Mouse (Mus musculus) embryonic facial prominence, embryonic 14.5 days (tissue): ENCODE results near the gene Ankrd9. TPM values are rescaled to one million over a fixed set of nuclear protein-coding genes. Genes with fewer than 3 reads are reported as not detected.

Source experiments
- ATAC-seq: fragments of 200-750 bp; cut with Nextera tagmentation; 2 replicates; pipeline ENCODE4 v1.8.0; 2017; ENCODE audit warnings: low read depth, moderate number of reproducible peaks, moderate TSS enrichment
- DNase-seq: peaks from one replicate; pipeline ENCODE4 v3.0.0-alpha.2; 2015; ENCODE audit warnings: low spot score
- H3K27ac ChIP-seq: fragments of 300-500 bp; sonication (generic); replicated peaks from 2 replicates; pipeline ENCODE4 v1.5.1; 2014; ENCODE audit warnings: low read depth, mild to moderate bottlenecking, low read length, moderate library complexity
- H3K27me3 ChIP-seq: fragments of 300-500 bp; sonication (generic); replicated peaks from 2 replicates; pipeline ENCODE4 v1.6.1; 2014; ENCODE audit warnings: low read length; ENCODE audit not compliant: control insufficient read depth, insufficient read depth
- H3K36me3 ChIP-seq: fragments of 300-500 bp; sonication (generic); 2 replicates; pipeline ENCODE4 v1.6.1; 2014; ENCODE audit warnings: low read length, mixed read lengths; ENCODE audit not compliant: control insufficient read depth, insufficient read depth
- H3K4me1 ChIP-seq: fragments of 300-500 bp; sonication (generic); 2 replicates; pipeline ENCODE4 v1.6.1; 2014; ENCODE audit warnings: antibody characterized with exemption, low read length; ENCODE audit not compliant: control insufficient read depth, insufficient read depth
- H3K4me2 ChIP-seq: fragments of 300-500 bp; sonication (generic); 2 replicates; pipeline ENCODE4 v1.6.1; 2014; ENCODE audit warnings: low read depth, mild to moderate bottlenecking, low read length, moderate library complexity, mixed read lengths
- H3K4me3 ChIP-seq: fragments of 300-500 bp; sonication (generic); 2 replicates; pipeline ENCODE4 v1.5.1; 2014; ENCODE audit warnings: low read depth, mild to moderate bottlenecking, low read length
- H3K9ac ChIP-seq: fragments of 300-500 bp; sonication (generic); 2 replicates; pipeline ENCODE4 v1.6.1; 2014; ENCODE audit warnings: low read depth, mild to moderate bottlenecking, low read length, moderate library complexity, mixed read lengths
- H3K9me3 ChIP-seq: fragments of 300-500 bp; sonication (generic); 2 replicates; pipeline ENCODE4 v1.6.1; 2016; ENCODE audit warnings: low read length; ENCODE audit not compliant: control insufficient read depth
- WGBS: fragments of 180-500 bp; shearing (Covaris S2); extraction: QIAGEN DNeasy Blood & Tissue Kit; methylation state at CpG from one replicate; pipeline ENCODE4 v1.1.7; 2014; 5-methylcytosine and 5-hydroxymethylcytosine counted together
- polyA plus RNA-seq: library from polyadenylated mRNA; unstranded; fragments of >200 nt; fragmentation: Nextera tagmentation; extraction: Ambion mirVana; gene quantifications from 2 replicates; pipeline ENCODE4 v1.2.1, GENCODE M21; 2014

The Ankrd9 gene
- polyA plus RNA-seq, 1 experiment from 2014 or later = 13.2 TPM

- 54% methylated on average over 3 of the region's 3 CpGs for WGBS
- Histone ChIP-seq H3K27ac (no peak overlapping the region), H3K4me1 (no peaks in the 10 kb centered on the region), H3K36me3 (peaks cover 29% of the 10 kb centered on the region), H3K9ac (no peak overlapping the region), H3K27me3 (no peaks in the 10 kb centered on the region), H3K4me2 (no peak overlapping the region), H3K4me3 (no peak overlapping the region), H3K9me3 (no peaks in the 10 kb centered on the region)
- DNase-seq = no peak
- ATAC-seq = no peak
Measured at GRCm38 (mm10) chr12:110965500-110965899, 13.3 kb downstream of the Ankrd9 start.

GRCm38 (mm10) chr12:110961973-110962372 is 16.9 kb downstream of the Ankrd9 start:
- Histone ChIP-seq H3K27me3 (no peaks in the 10 kb centered on the region), H3K9me3 (no peaks in the 10 kb centered on the region), H3K27ac (no peak overlapping the region), H3K4me2 (no peak overlapping the region), H3K4me3 (no peak overlapping the region), H3K4me1 (no peaks in the 10 kb centered on the region), H3K36me3 (peaks cover 16% of the 10 kb centered on the region), H3K9ac (no peak overlapping the region)
- ATAC-seq = no peak
- WGBS = 86% methylated on average over 2 of the region's 2 CpGs
- DNase-seq = no peak

GRCm38 (mm10) chr12:110954351-110954991 is 24.4 kb downstream of the Ankrd9 start:
- no peaks in the 10 kb centered on the region for H3K27me3 ChIP-seq
- WGBS = 84% methylated on average over 4 of the region's 4 CpGs
- H3K27ac ChIP-seq = no peak overlapping the region
- peaks cover 21% of the 10 kb centered on the region for H3K36me3 ChIP-seq
- ATAC-seq = no peak
- H3K9me3 ChIP-seq = no peaks in the 10 kb centered on the region
- H3K4me2 ChIP-seq = no peak overlapping the region
- H3K9ac ChIP-seq = no peak overlapping the region
- H3K4me1 ChIP-seq = no peaks in the 10 kb centered on the region
- no peak for DNase-seq
- H3K4me3 ChIP-seq = no peak overlapping the region

- Histone ChIP-seq H3K9ac (no peak overlapping the region), H3K9me3 (no peaks in the 10 kb centered on the region), H3K4me1 (no peaks in the 10 kb centered on the region), H3K4me3 (no peak overlapping the region), H3K27ac (no peak overlapping the region), H3K4me2 (no peak overlapping the region), H3K36me3 (peaks cover 26% of the 10 kb centered on the region), H3K27me3 (no peaks in the 10 kb centered on the region)
- no peak for DNase-seq
- no peak for ATAC-seq
- WGBS = 76% methylated on average over 2 of the region's 2 CpGs
Measured at GRCm38 (mm10) chr12:110953900-110954299, 24.9 kb downstream of the Ankrd9 start.

GRCm38 (mm10) chr12:110953443-110953842 is 25.4 kb downstream of the Ankrd9 start:
- DNase-seq = no peak
- H3K36me3 ChIP-seq = peaks cover 31% of the 10 kb centered on the region
- H3K4me3 ChIP-seq = no peak overlapping the region
- ATAC-seq = no peak
- no peaks in the 10 kb centered on the region for H3K4me1 ChIP-seq
- H3K4me2 ChIP-seq = no peak overlapping the region
- H3K9ac ChIP-seq = no peak overlapping the region
- WGBS = 84% methylated on average over 3 of the region's 3 CpGs
- no peaks in the 10 kb centered on the region for H3K9me3 ChIP-seq
- no peaks in the 10 kb centered on the region for H3K27me3 ChIP-seq
- H3K27ac ChIP-seq = no peak overlapping the region

GRCm38 (mm10) chr12:110952628-110953385 is 26.0 kb downstream of the Ankrd9 start:
- WGBS = 78% methylated on average over 6 of the region's 6 CpGs
- DNase-seq (no peak), ATAC-seq (no peak)
- H3K27me3 ChIP-seq = no peaks in the 10 kb centered on the region
- peaks cover 37% of the 10 kb centered on the region for H3K36me3 ChIP-seq
- no peak overlapping the region for H3K27ac ChIP-seq
- H3K9ac ChIP-seq = no peak overlapping the region
- H3K4me1 ChIP-seq = no peaks in the 10 kb centered on the region
- H3K4me2 ChIP-seq = no peak overlapping the region
- H3K9me3 ChIP-seq = no peaks in the 10 kb centered on the region
- no peak overlapping the region for H3K4me3 ChIP-seq

- Histone ChIP-seq H3K27me3 (no peaks in the 10 kb centered on the region), H3K4me2 (no peak overlapping the region), H3K9ac (no peak overlapping the region), H3K4me1 (no peaks in the 10 kb centered on the region), H3K9me3 (no peaks in the 10 kb centered on the region), H3K4me3 (no peak overlapping the region), H3K36me3 (peaks cover 40% of the 10 kb centered on the region), H3K27ac (no peak overlapping the region)
- ATAC-seq (no peak), DNase-seq (no peak)
- WGBS = 81% methylated on average over 7 of the region's 7 CpGs
Measured at GRCm38 (mm10) chr12:110951236-110951635, 27.6 kb downstream of the Ankrd9 start.

- H3K27me3 ChIP-seq = no peaks in the 10 kb centered on the region
- no peak overlapping the region for H3K27ac ChIP-seq
- no peak for DNase-seq
- ATAC-seq = no peak
- 77% methylated on average over 4 of the region's 4 CpGs for WGBS
- no peaks in the 10 kb centered on the region for H3K9me3 ChIP-seq
- H3K4me2 ChIP-seq = no peak overlapping the region
- no peak overlapping the region for H3K4me3 ChIP-seq
- no peak overlapping the region for H3K9ac ChIP-seq
- no peaks in the 10 kb centered on the region for H3K4me1 ChIP-seq
- H3K36me3 ChIP-seq = peaks cover 38% of the 10 kb centered on the region; the same call in 1 of the 2 replicates
Measured at GRCm38 (mm10) chr12:110950151-110950550, 28.7 kb downstream of the Ankrd9 start.

GRCm38 (mm10) chr12:110949410-110949809 is 29.4 kb downstream of the Ankrd9 start:
- Histone ChIP-seq H3K9ac (no peak overlapping the region), H3K4me1 (no peaks in the 10 kb centered on the region), H3K4me3 (no peak overlapping the region), H3K4me2 (no peak overlapping the region), H3K27ac (no peak overlapping the region), H3K9me3 (no peaks in the 10 kb centered on the region), H3K36me3 (peaks cover 36% of the 10 kb centered on the region; the same call in 1 of the 2 replicates), H3K27me3 (no peaks in the 10 kb centered on the region)
- 89% methylated on average over 1 of the region's 1 CpGs for WGBS
- no peak for ATAC-seq
- DNase-seq = no peak
